Mouse (Mus musculus) lung, embryonic 14.5 days (tissue): ENCODE data around the gene Paqr8. TPM values are rescaled to one million over a fixed set of nuclear protein-coding genes. Genes with fewer than 3 reads are reported as not detected.

Experiments used
- ATAC-seq: fragments of 200-750 bp; cut with Nextera tagmentation; 2 replicates; pipeline ENCODE4 v1.8.0; 2017; ENCODE audit warnings: mild to moderate bottlenecking, moderate TSS enrichment, moderate library complexity; ENCODE audit not compliant: insufficient read depth
- DNase-seq: peaks from one replicate; pipeline ENCODE4 v3.0.0-alpha.2; 2015
- H3K27ac ChIP-seq: fragments of 300-500 bp; sonication (generic); 2 replicates; pipeline ENCODE4 v1.5.1; 2014; ENCODE audit warnings: low read depth, mild to moderate bottlenecking, moderate library complexity
- H3K27me3 ChIP-seq: fragments of 300-500 bp; sonication (generic); 2 replicates; pipeline ENCODE4 v1.6.1; 2014; ENCODE audit warnings: low read length, control low read depth; ENCODE audit not compliant: insufficient read depth
- H3K36me3 ChIP-seq: fragments of 300-500 bp; sonication (generic); 2 replicates; pipeline ENCODE4 v1.6.1; 2014; ENCODE audit warnings: control low read depth; ENCODE audit not compliant: insufficient read depth
- H3K4me1 ChIP-seq: fragments of 300-500 bp; sonication (generic); 2 replicates; pipeline ENCODE4 v1.6.1; 2014; ENCODE audit warnings: antibody characterized with exemption, control low read depth; ENCODE audit not compliant: insufficient read depth
- H3K4me2 ChIP-seq: fragments of 300-500 bp; sonication (generic); 2 replicates; pipeline ENCODE4 v1.6.1; 2014; ENCODE audit warnings: mild to moderate bottlenecking
- H3K4me3 ChIP-seq: fragments of 300-500 bp; sonication (generic); 2 replicates; pipeline ENCODE4 v1.5.1; 2014; ENCODE audit warnings: low read depth, low read length
- H3K9ac ChIP-seq: fragments of 300-500 bp; sonication (generic); 2 replicates; pipeline ENCODE4 v1.6.1; 2014
- H3K9me3 ChIP-seq: fragments of 300-500 bp; sonication (generic); 2 replicates; pipeline ENCODE4 v1.6.1; 2016; ENCODE audit warnings: low read depth, low read length, control low read depth
- CTCF ChIP-seq: IDR thresholded peaks from 2 replicates; pipeline ENCODE4 v1.5.1; 2016; ENCODE audit warnings: antibody characterized with exemption, low read depth
- WGBS: fragments of 180-500 bp; shearing (Covaris S2); extraction: QIAGEN DNeasy Blood & Tissue Kit; methylation state at CpG from one replicate; pipeline ENCODE4 v1.1.7; 2014; 5-methylcytosine and 5-hydroxymethylcytosine counted together
- polyA plus RNA-seq: library from polyadenylated mRNA; unstranded; fragments of >200 nt; fragmentation: Nextera tagmentation; extraction: Ambion mirVana; gene quantifications from 2 replicates; pipeline ENCODE4 v1.2.1, GENCODE M21; 2014

Gene Paqr8
- polyA plus RNA-seq, 1 experiment from 2014 or later = 5.4 TPM

- ATAC-seq = no peak
- 78% methylated on average over 7 of the region's 7 CpGs for WGBS
- Histone ChIP-seq H3K36me3 (no peaks in the 10 kb centered on the region), H3K4me1 (no peaks in the 10 kb centered on the region), H3K9ac (no peak overlapping the region), H3K27ac (no peak overlapping the region), H3K9me3 (no peaks in the 10 kb centered on the region), H3K4me3 (no peak overlapping the region), H3K27me3 (no peaks in the 10 kb centered on the region), H3K4me2 (no peak overlapping the region)
- TF ChIP-seq CTCF = no peak
- no peak for DNase-seq
Observed at GRCm38 (mm10) chr1:20941857-20942256, 51.5 kb downstream of the Paqr8 start.

GRCm38 (mm10) chr1:20943016-20943415 lies 52.6 kb downstream of the Paqr8 start:
- H3K4me1 ChIP-seq = no peaks in the 10 kb centered on the region
- no peak for ATAC-seq
- DNase-seq = peak; percentile 24
- no peak overlapping the region for H3K9ac ChIP-seq
- H3K27me3 ChIP-seq = no peaks in the 10 kb centered on the region
- peak; percentile 28; the same call in 1 of the 2 replicates for TF ChIP-seq CTCF
- no peak overlapping the region for H3K4me3 ChIP-seq
- H3K27ac ChIP-seq = no peak overlapping the region
- no peaks in the 10 kb centered on the region for H3K36me3 ChIP-seq
- 95% methylated on average over 2 of the region's 2 CpGs for WGBS
- no peaks in the 10 kb centered on the region for H3K9me3 ChIP-seq
- H3K4me2 ChIP-seq = no peak overlapping the region

- DNase-seq (peak; percentile 97), ATAC-seq (peak; percentile 97)
- H3K9me3 ChIP-seq = no peaks in the 10 kb centered on the region
- H3K9ac ChIP-seq = peak within 1 kb of the TSS; percentile 43
- peak within 1 kb of the TSS; percentile 45 for H3K4me3 ChIP-seq
- no peaks in the 10 kb centered on the region for H3K27me3 ChIP-seq
- TF ChIP-seq CTCF = no peak
- H3K36me3 ChIP-seq = no peaks in the 10 kb centered on the region
- H3K4me2 ChIP-seq = peak within 1 kb of the TSS; percentile 68
- H3K27ac ChIP-seq = peak within 1 kb of the TSS; percentile 34
- under 1% methylated on average over 21 of the region's 23 CpGs for WGBS
- H3K4me1 ChIP-seq = no peaks in the 10 kb centered on the region
Observed at GRCm38 (mm10) chr1:20951300-20951763, 60.9 kb downstream of the Paqr8 start, which contains the start of gene Efhc1. Gene Efhc1, plus strand, starts transcription at chr1:20951626.

GRCm38 (mm10) chr1:20951799-20952198 lies 61.4 kb downstream of the Paqr8 start:
- no peak for TF ChIP-seq CTCF
- no peaks in the 10 kb centered on the region for H3K27me3 ChIP-seq
- no peaks in the 10 kb centered on the region for H3K4me1 ChIP-seq
- H3K27ac ChIP-seq = no peak overlapping the region
- peak overlapping the region; percentile 43 for H3K9ac ChIP-seq
- ATAC-seq (no peak; the same call in 1 of the 2 replicates), DNase-seq (no peak)
- H3K4me2 ChIP-seq = peak overlapping the region; percentile 68
- 7% methylated on average over 16 of the region's 16 CpGs for WGBS
- no peaks in the 10 kb centered on the region for H3K36me3 ChIP-seq
- H3K9me3 ChIP-seq = no peaks in the 10 kb centered on the region
- peak overlapping the region; percentile 45 for H3K4me3 ChIP-seq

- Histone ChIP-seq H3K9me3 (no peaks in the 10 kb centered on the region), H3K36me3 (no peaks in the 10 kb centered on the region), H3K4me2 (no peak overlapping the region), H3K4me3 (no peak overlapping the region), H3K27ac (no peak overlapping the region), H3K9ac (no peak overlapping the region), H3K27me3 (no peaks in the 10 kb centered on the region), H3K4me1 (no peaks in the 10 kb centered on the region)
- TF ChIP-seq CTCF = no peak
- no peak for DNase-seq
- no peak for ATAC-seq
- WGBS = 75% methylated on average over 3 of the region's 3 CpGs
Observed at GRCm38 (mm10) chr1:20954876-20955275, 64.5 kb downstream of the Paqr8 start.

GRCm38 (mm10) chr1:20969642-20970041 lies 79.2 kb downstream of the Paqr8 start:
- H3K9ac ChIP-seq = no peak overlapping the region
- H3K4me3 ChIP-seq = no peak overlapping the region
- H3K4me1 ChIP-seq = no peaks in the 10 kb centered on the region
- no peaks in the 10 kb centered on the region for H3K27me3 ChIP-seq
- DNase-seq (no peak), ATAC-seq (no peak)
- no peaks in the 10 kb centered on the region for H3K36me3 ChIP-seq
- no peaks in the 10 kb centered on the region for H3K9me3 ChIP-seq
- no peak overlapping the region for H3K27ac ChIP-seq
- H3K4me2 ChIP-seq = no peak overlapping the region
- WGBS = 87% methylated on average over 2 of the region's 2 CpGs
- no peak for TF ChIP-seq CTCF

- Histone ChIP-seq H3K4me3 (no peak overlapping the region), H3K9me3 (no peaks in the 10 kb centered on the region), H3K9ac (no peak overlapping the region), H3K27ac (no peak overlapping the region), H3K36me3 (no peaks in the 10 kb centered on the region), H3K4me2 (no peak overlapping the region), H3K27me3 (no peaks in the 10 kb centered on the region), H3K4me1 (no peaks in the 10 kb centered on the region)
- WGBS = 90% methylated on average over 6 of the region's 6 CpGs
- DNase-seq (no peak), ATAC-seq (no peak)
- TF ChIP-seq CTCF = no peak
Observed at GRCm38 (mm10) chr1:20973389-20973788, 83.0 kb downstream of the Paqr8 start.
